Mouse (Mus musculus): ENCODE data around the gene Fli1. TPM values are rescaled to one million over a fixed set of nuclear protein-coding genes. Genes with fewer than 3 reads are reported as not detected.

Fli1 gene
- polyA plus RNA-seq, 1 experiment from 2014 or later = 21.6 TPM

DNA sequence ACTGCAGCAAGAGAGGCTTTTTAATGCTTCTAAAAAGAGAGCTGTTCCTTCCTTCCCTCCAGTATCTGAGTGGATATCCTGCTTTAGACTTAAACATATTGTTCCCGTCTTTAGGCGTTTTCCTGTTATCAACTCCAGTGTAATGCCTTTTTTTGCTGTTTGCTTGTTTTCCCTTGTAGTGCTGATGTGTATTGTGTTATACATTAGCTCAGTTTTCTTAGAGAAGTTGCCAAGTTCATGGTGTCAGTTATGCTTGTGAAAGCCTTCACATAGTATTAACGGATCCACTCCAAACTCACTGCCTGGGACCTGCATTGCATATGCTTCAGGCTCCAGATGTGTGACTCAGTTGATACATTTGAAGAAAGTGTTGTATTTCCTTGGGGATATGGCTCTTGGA lies 22.6 kb upstream of the Fli1 start:
- WGBS = 51% methylated on average over 3 of the region's 3 CpGs
- TF ChIP-seq CTCF (IDR thresholded peaks at IDR 0.05; ENCODE audit: low read depth) = no peak
- Histone ChIP-seq H3K27ac (peak overlapping the region; percentile 31), H3K9me3 (replicated peaks; ENCODE audit: low read length) (no peaks in the 10 kb centered on the region), H3K27me3 (ENCODE audit: insufficient read depth, low read length) (no peaks in the 10 kb centered on the region), H3K36me3 (ENCODE audit: insufficient read depth, low read length) (no peaks in the 10 kb centered on the region), H3K4me2 (ENCODE audit: low read length) (no peak overlapping the region), H3K4me3 (replicated peaks; ENCODE audit: low read depth, low read length) (no peak overlapping the region), H3K4me1 (replicated peaks; ENCODE audit: insufficient read depth, low read length) (peaks cover 10% of the 10 kb centered on the region; the same call in 1 of the 2 replicates), H3K9ac (ENCODE audit: low read depth, low read length) (no peak overlapping the region)
- no peak for ATAC-seq (replicated peaks; ENCODE audit: low FRiP score, low read depth)
- DNase-seq (ENCODE audit: low spot score) = peak; percentile 44

- WGBS = 57% methylated on average over 4 of the region's 4 CpGs
- no peak overlapping the region for H3K4me2 ChIP-seq (ENCODE audit: low read length)
These were observed 20.2 kb upstream of the Fli1 start for GRCm38 (mm10) chr9:32562837-32563236.

GRCm38 (mm10) chr9:32562409-32562808 lies 19.7 kb upstream of the Fli1 start:
- Histone ChIP-seq H3K4me2 (ENCODE audit: low read length) (peak overlapping the region; percentile 35; the same call in 1 of the 2 replicates), H3K27ac (no peak overlapping the region), H3K9ac (ENCODE audit: low read depth, low read length) (no peak overlapping the region), H3K9me3 (replicated peaks; ENCODE audit: low read length) (no peaks in the 10 kb centered on the region), H3K27me3 (ENCODE audit: insufficient read depth, low read length) (no peaks in the 10 kb centered on the region), H3K4me1 (replicated peaks; ENCODE audit: insufficient read depth, low read length) (peaks cover 10% of the 10 kb centered on the region; the same call in 1 of the 2 replicates), H3K36me3 (ENCODE audit: insufficient read depth, low read length) (no peaks in the 10 kb centered on the region), H3K4me3 (replicated peaks; ENCODE audit: low read depth, low read length) (no peak overlapping the region)
- ATAC-seq (replicated peaks; ENCODE audit: low FRiP score, low read depth) (peak; percentile 60; the same call in 1 of the 2 replicates), DNase-seq (ENCODE audit: low spot score) (peak; percentile 91)
- TF ChIP-seq CTCF (IDR thresholded peaks at IDR 0.05; ENCODE audit: low read depth) = peak; percentile 72
- WGBS = 14% methylated on average over 9 of the region's 9 CpGs

More at GRCm38 (mm10) chr9:32562837-32563236, 20.2 kb upstream of the Fli1 start:
- H3K27me3 ChIP-seq (ENCODE audit: insufficient read depth, low read length) = no peaks in the 10 kb centered on the region
- no peaks in the 10 kb centered on the region for H3K36me3 ChIP-seq (ENCODE audit: insufficient read depth, low read length)
- no peaks in the 10 kb centered on the region for H3K9me3 ChIP-seq (replicated peaks; ENCODE audit: low read length)
- no peak overlapping the region for H3K27ac ChIP-seq
- ATAC-seq (replicated peaks; ENCODE audit: low FRiP score, low read depth) (no peak), DNase-seq (ENCODE audit: low spot score) (no peak)
- no peak for TF ChIP-seq CTCF (IDR thresholded peaks at IDR 0.05; ENCODE audit: low read depth)
- H3K4me1 ChIP-seq (replicated peaks; ENCODE audit: insufficient read depth, low read length) = peaks cover 10% of the 10 kb centered on the region; the same call in 1 of the 2 replicates
- H3K4me3 ChIP-seq (replicated peaks; ENCODE audit: low read depth, low read length) = no peak overlapping the region
- H3K9ac ChIP-seq (ENCODE audit: low read depth, low read length) = no peak overlapping the region

DNA sequence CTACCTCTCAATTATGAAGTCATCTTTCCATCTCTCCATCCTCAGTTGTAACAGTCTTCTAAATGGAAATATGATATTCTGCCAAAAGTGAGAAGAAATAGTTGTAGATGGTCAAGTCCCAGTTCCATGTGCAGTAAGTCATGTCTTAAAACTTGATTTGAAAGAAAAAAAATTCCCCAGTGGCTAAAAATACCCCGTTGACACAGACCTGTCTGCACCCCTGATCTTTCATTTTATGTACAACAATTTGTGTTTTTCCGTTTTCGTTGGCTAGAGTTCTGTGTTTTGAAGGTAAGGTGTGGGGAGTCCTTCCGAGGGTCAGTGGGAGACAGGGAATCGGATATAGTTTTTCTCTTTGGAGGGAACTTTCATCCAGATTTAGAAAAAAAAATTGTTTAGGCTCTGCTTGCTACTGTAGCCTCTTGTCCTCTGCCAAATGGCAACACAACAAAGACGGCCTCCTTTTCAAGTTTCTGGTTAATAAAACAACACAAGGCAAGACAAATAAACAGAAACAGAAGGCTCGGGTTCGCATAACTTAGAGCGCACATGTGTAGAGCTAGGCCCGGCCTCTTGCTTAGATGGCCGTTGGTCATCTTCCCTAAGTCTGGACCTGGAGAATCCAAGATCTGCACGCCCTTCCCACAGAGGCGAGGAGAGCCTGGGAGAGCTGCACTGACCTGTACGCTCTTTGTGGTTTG lies 18.7 kb upstream of the Fli1 start:
- TF ChIP-seq CTCF (IDR thresholded peaks at IDR 0.05; ENCODE audit: low read depth) = no peak
- H3K4me3 ChIP-seq (replicated peaks; ENCODE audit: low read depth, low read length) = no peak overlapping the region
- ATAC-seq (replicated peaks; ENCODE audit: low FRiP score, low read depth) (no peak), DNase-seq (ENCODE audit: low spot score) (peak; percentile 57)
- peaks cover 10% of the 10 kb centered on the region; the same call in 1 of the 2 replicates for H3K4me1 ChIP-seq (replicated peaks; ENCODE audit: insufficient read depth, low read length)
- no peaks in the 10 kb centered on the region for H3K9me3 ChIP-seq (replicated peaks; ENCODE audit: low read length)
- no peaks in the 10 kb centered on the region for H3K27me3 ChIP-seq (ENCODE audit: insufficient read depth, low read length)
- H3K4me2 ChIP-seq (ENCODE audit: low read length) = no peak overlapping the region
- whole genome bisulfite sequencing = 70% methylated on average over 14 of the region's 14 CpGs
- H3K9ac ChIP-seq (ENCODE audit: low read depth, low read length) = no peak overlapping the region
- no peak overlapping the region for H3K27ac ChIP-seq
- no peaks in the 10 kb centered on the region for H3K36me3 ChIP-seq (ENCODE audit: insufficient read depth, low read length)

GRCm38 (mm10) chr9:32559859-32560258 lies 17.2 kb upstream of the Fli1 start:
- Histone ChIP-seq H3K4me1 (replicated peaks; ENCODE audit: insufficient read depth, low read length) (peaks cover 8% of the 10 kb centered on the region; the same call in 1 of the 2 replicates), H3K9me3 (replicated peaks; ENCODE audit: low read length) (no peaks in the 10 kb centered on the region), H3K4me3 (replicated peaks; ENCODE audit: low read depth, low read length) (no peak overlapping the region), H3K27me3 (ENCODE audit: insufficient read depth, low read length) (no peaks in the 10 kb centered on the region), H3K27ac (no peak overlapping the region), H3K9ac (ENCODE audit: low read depth, low read length) (no peak overlapping the region), H3K4me2 (ENCODE audit: low read length) (no peak overlapping the region), H3K36me3 (ENCODE audit: insufficient read depth, low read length) (no peaks in the 10 kb centered on the region)
- no peak for TF ChIP-seq CTCF (IDR thresholded peaks at IDR 0.05; ENCODE audit: low read depth)
- WGBS = 50% methylated on average over 8 of the region's 8 CpGs
- DNase-seq (ENCODE audit: low spot score) = no peak
- no peak for ATAC-seq (replicated peaks; ENCODE audit: low FRiP score, low read depth)

DNA sequence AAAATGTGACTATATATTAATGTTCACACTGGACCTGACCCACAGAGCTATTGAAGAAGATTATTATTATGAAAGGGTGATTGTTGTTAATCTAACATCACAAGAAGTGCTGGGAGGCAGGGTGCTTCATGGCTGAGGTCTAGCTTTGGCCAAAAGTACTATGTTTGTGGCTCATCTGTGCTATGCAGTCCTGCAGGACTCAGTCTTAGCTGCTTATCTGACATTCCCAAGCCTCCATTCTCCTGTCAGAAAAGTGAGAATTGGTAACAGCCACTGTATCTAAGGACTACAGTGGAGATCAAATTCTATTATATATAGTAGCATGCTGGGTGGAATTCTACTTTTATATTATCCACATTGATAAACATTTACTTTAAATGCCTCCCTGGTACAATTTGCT lies 16.8 kb upstream of the Fli1 start:
- Histone ChIP-seq H3K4me3 (replicated peaks; ENCODE audit: low read depth, low read length) (no peak overlapping the region), H3K9ac (ENCODE audit: low read depth, low read length) (no peak overlapping the region), H3K9me3 (replicated peaks; ENCODE audit: low read length) (no peaks in the 10 kb centered on the region), H3K4me2 (ENCODE audit: low read length) (no peak overlapping the region), H3K27me3 (ENCODE audit: insufficient read depth, low read length) (no peaks in the 10 kb centered on the region), H3K36me3 (ENCODE audit: insufficient read depth, low read length) (no peaks in the 10 kb centered on the region), H3K27ac (no peak overlapping the region), H3K4me1 (replicated peaks; ENCODE audit: insufficient read depth, low read length) (peaks cover 4% of the 10 kb centered on the region; the same call in 1 of the 2 replicates)
- DNase-seq (ENCODE audit: low spot score) (no peak), ATAC-seq (replicated peaks; ENCODE audit: low FRiP score, low read depth) (no peak)
- no peak for TF ChIP-seq CTCF (IDR thresholded peaks at IDR 0.05; ENCODE audit: low read depth)
